Mouse (Mus musculus) kidney, adult 2 months (tissue): ENCODE data around the gene Ssh1.

Experiments used
- CTCF ChIP-seq: fragments of 200-500 bp; conservative IDR thresholded peaks from 2 replicates; pipeline ENCODE4 v1.5.1; 2011; ENCODE audit warnings: low read depth, mild to moderate bottlenecking, control low read depth, low read length, moderate library complexity, mixed read lengths; ENCODE audit not compliant: insufficient read depth, insufficient read length
- POLR2A ChIP-seq: fragments of 200-500 bp; IDR thresholded peaks from one replicate; pipeline ENCODE4 v1.6.1; 2011; ENCODE audit warnings: low read depth, low read length, control low read depth

DNA sequence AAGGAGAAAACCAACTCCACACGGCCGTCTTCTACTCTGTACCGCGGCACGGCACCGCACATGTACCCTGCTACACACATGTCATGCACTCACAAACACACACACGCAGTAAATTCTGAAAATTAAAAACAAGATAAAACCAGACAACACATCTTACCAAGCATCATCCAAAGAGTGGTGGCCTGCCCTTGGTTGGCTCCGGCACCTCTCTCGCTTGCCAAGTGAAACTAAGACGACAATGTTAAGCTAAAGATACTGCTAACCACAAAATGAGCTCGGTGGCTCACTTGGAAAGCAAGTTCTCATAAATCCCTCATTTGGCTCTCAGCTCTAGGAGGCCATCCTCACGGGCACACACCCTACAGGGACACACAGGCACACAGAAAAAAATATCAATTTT is 94.2 kb downstream of the Ssh1 start:
- TF ChIP-seq POLR2A (no peak), CTCF (no peak)
